Mouse (Mus musculus): ENCODE measurements around the gene Myom3. TPM values are rescaled to one million over a fixed set of nuclear protein-coding genes. Genes with fewer than 3 reads are reported as not detected.

Gene Myom3
- polyA plus RNA-seq, 1 experiment from 2014 or later, result 0.66 TPM

GRCm38 (mm10) chr4:135780255-135780654, 20.7 kb downstream of the Myom3 start:
- no peaks in the 10 kb centered on the region for H3K4me1 ChIP-seq (replicated peaks; ENCODE audit: control insufficient read depth, insufficient read depth, low read length)
- ATAC-seq, result peak; percentile 28; the same call in 1 of the 2 replicates
- no peak for TF ChIP-seq CTCF (IDR thresholded peaks at IDR 0.05; ENCODE audit: low read depth)
- H3K9me3 ChIP-seq (ENCODE audit: control insufficient read depth), result no peaks in the 10 kb centered on the region
- H3K4me2 ChIP-seq (replicated peaks; ENCODE audit: low read depth), result no peak overlapping the region
- H3K9ac ChIP-seq (ENCODE audit: low read depth, low read length), result no peak overlapping the region
- peaks cover 6% of the 10 kb centered on the region; the same call in 1 of the 2 replicates for H3K36me3 ChIP-seq (ENCODE audit: control insufficient read depth, insufficient read depth)
- H3K4me3 ChIP-seq (ENCODE audit: low read depth, low read length), result no peak overlapping the region
- H3K27ac ChIP-seq (ENCODE audit: low read depth, low read length), result no peak overlapping the region
- no peaks in the 10 kb centered on the region for H3K27me3 ChIP-seq (replicated peaks; ENCODE audit: control insufficient read depth, insufficient read depth, low read length)
- 61% methylated on average over 3 of the region's 3 CpGs for WGBS

- H3K36me3 ChIP-seq (ENCODE audit: control insufficient read depth, insufficient read depth), result no peaks in the 10 kb centered on the region; the same call in 1 of the 2 replicates
- no peak overlapping the region for H3K4me3 ChIP-seq (ENCODE audit: low read depth, low read length)
- TF ChIP-seq CTCF (IDR thresholded peaks at IDR 0.05; ENCODE audit: low read depth), result no peak
- 90% methylated on average over 5 of the region's 5 CpGs for WGBS
- no peak for ATAC-seq
- H3K27me3 ChIP-seq (replicated peaks; ENCODE audit: control insufficient read depth, insufficient read depth, low read length), result no peaks in the 10 kb centered on the region
- H3K9ac ChIP-seq (ENCODE audit: low read depth, low read length), result no peak overlapping the region
- H3K27ac ChIP-seq (ENCODE audit: low read depth, low read length), result no peak overlapping the region
- no peaks in the 10 kb centered on the region for H3K9me3 ChIP-seq (ENCODE audit: control insufficient read depth)
- no peaks in the 10 kb centered on the region for H3K4me1 ChIP-seq (replicated peaks; ENCODE audit: control insufficient read depth, insufficient read depth, low read length)
- no peak overlapping the region for H3K4me2 ChIP-seq (replicated peaks; ENCODE audit: low read depth)
Measured at GRCm38 (mm10) chr4:135781304-135781703, 21.8 kb downstream of the Myom3 start.

GRCm38 (mm10) chr4:135786581-135786980, 27.1 kb downstream of the Myom3 start:
- Histone ChIP-seq H3K27ac (ENCODE audit: low read depth, low read length) (no peak overlapping the region), H3K4me1 (replicated peaks; ENCODE audit: control insufficient read depth, insufficient read depth, low read length) (no peaks in the 10 kb centered on the region), H3K9me3 (ENCODE audit: control insufficient read depth) (no peaks in the 10 kb centered on the region), H3K27me3 (replicated peaks; ENCODE audit: control insufficient read depth, insufficient read depth, low read length) (no peaks in the 10 kb centered on the region), H3K36me3 (ENCODE audit: control insufficient read depth, insufficient read depth) (no peaks in the 10 kb centered on the region; the same call in 1 of the 2 replicates), H3K4me3 (ENCODE audit: low read depth, low read length) (no peak overlapping the region), H3K4me2 (replicated peaks; ENCODE audit: low read depth) (no peak overlapping the region), H3K9ac (ENCODE audit: low read depth, low read length) (no peak overlapping the region)
- TF ChIP-seq CTCF (IDR thresholded peaks at IDR 0.05; ENCODE audit: low read depth), result no peak
- ATAC-seq, result no peak
- 77% methylated on average over 5 of the region's 5 CpGs for WGBS

- 80% methylated on average over 6 of the region's 6 CpGs for WGBS
- H3K4me3 ChIP-seq (ENCODE audit: low read depth, low read length), result no peak overlapping the region
- H3K9me3 ChIP-seq (ENCODE audit: control insufficient read depth), result no peaks in the 10 kb centered on the region
- H3K4me1 ChIP-seq (replicated peaks; ENCODE audit: control insufficient read depth, insufficient read depth, low read length), result no peaks in the 10 kb centered on the region
- TF ChIP-seq CTCF (IDR thresholded peaks at IDR 0.05; ENCODE audit: low read depth), result no peak
- no peak overlapping the region for H3K4me2 ChIP-seq (replicated peaks; ENCODE audit: low read depth)
- H3K27me3 ChIP-seq (replicated peaks; ENCODE audit: control insufficient read depth, insufficient read depth, low read length), result no peaks in the 10 kb centered on the region
- no peaks in the 10 kb centered on the region; the same call in 1 of the 2 replicates for H3K36me3 ChIP-seq (ENCODE audit: control insufficient read depth, insufficient read depth)
- H3K9ac ChIP-seq (ENCODE audit: low read depth, low read length), result no peak overlapping the region
- ATAC-seq, result no peak
- no peak overlapping the region for H3K27ac ChIP-seq (ENCODE audit: low read depth, low read length)
Measured at GRCm38 (mm10) chr4:135787271-135787670, 27.8 kb downstream of the Myom3 start.

DNA sequence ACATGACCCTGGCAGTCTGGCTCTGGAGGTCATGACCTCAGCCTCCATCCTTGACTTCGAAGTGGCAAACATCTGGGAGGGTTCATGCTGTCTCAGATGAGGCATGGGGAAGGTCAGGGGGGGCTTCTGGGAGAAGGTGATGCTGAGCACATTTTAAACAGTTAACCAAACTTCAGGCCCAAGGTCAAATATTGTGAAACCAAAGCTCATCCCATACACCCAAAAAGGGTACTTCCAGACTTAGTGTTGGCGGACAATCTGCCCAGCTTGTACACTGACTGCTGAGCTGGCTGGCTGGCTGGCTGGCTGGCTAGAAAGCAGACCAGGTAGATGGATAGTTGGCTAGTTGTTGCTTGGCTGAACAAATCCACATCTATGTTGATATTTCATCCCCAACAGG, 29.6 kb downstream of the Myom3 start:
- Histone ChIP-seq H3K4me3 (ENCODE audit: low read depth, low read length) (no peak overlapping the region), H3K27ac (ENCODE audit: low read depth, low read length) (no peak overlapping the region), H3K27me3 (replicated peaks; ENCODE audit: control insufficient read depth, insufficient read depth, low read length) (no peaks in the 10 kb centered on the region), H3K9me3 (ENCODE audit: control insufficient read depth) (no peaks in the 10 kb centered on the region), H3K4me2 (replicated peaks; ENCODE audit: low read depth) (no peak overlapping the region), H3K4me1 (replicated peaks; ENCODE audit: control insufficient read depth, insufficient read depth, low read length) (no peaks in the 10 kb centered on the region), H3K36me3 (ENCODE audit: control insufficient read depth, insufficient read depth) (no peaks in the 10 kb centered on the region; the same call in 1 of the 2 replicates), H3K9ac (ENCODE audit: low read depth, low read length) (no peak overlapping the region)
- TF ChIP-seq CTCF (IDR thresholded peaks at IDR 0.05; ENCODE audit: low read depth), result no peak
- no peak for ATAC-seq
- WGBS, result 73% methylated on average over 2 of the region's 2 CpGs

DNA sequence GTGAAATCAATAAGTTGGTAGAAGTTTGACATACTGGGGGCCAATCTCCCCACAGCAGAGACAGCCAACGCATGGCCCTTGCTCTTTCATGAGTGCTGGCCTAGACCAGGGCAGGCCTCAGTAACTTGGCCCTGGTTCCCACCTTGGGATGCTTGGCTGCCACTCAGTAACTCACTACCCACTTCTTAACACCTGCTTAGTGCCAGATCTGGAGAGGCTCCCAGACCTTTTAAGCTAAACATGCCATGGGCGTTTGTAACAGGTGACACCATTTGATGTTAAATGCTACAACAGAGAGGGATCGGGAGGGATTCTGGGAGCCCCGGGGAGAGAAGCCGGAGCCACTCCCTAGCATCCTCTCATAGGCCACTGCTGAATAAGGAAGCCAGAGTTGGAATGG, 33.3 kb downstream of the Myom3 start:
- 91% methylated on average over 5 of the region's 5 CpGs for WGBS
- no peaks in the 10 kb centered on the region for H3K9me3 ChIP-seq (ENCODE audit: control insufficient read depth)
- no peak overlapping the region for H3K9ac ChIP-seq (ENCODE audit: low read depth, low read length)
- no peak for TF ChIP-seq CTCF (IDR thresholded peaks at IDR 0.05; ENCODE audit: low read depth)
- H3K4me3 ChIP-seq (ENCODE audit: low read depth, low read length), result no peak overlapping the region
- H3K4me2 ChIP-seq (replicated peaks; ENCODE audit: low read depth), result no peak overlapping the region
- H3K4me1 ChIP-seq (replicated peaks; ENCODE audit: control insufficient read depth, insufficient read depth, low read length), result no peaks in the 10 kb centered on the region
- H3K27me3 ChIP-seq (replicated peaks; ENCODE audit: control insufficient read depth, insufficient read depth, low read length), result no peaks in the 10 kb centered on the region
- H3K36me3 ChIP-seq (ENCODE audit: control insufficient read depth, insufficient read depth), result no peaks in the 10 kb centered on the region; the same call in 1 of the 2 replicates
- no peak overlapping the region for H3K27ac ChIP-seq (ENCODE audit: low read depth, low read length)
- ATAC-seq, result no peak

DNA sequence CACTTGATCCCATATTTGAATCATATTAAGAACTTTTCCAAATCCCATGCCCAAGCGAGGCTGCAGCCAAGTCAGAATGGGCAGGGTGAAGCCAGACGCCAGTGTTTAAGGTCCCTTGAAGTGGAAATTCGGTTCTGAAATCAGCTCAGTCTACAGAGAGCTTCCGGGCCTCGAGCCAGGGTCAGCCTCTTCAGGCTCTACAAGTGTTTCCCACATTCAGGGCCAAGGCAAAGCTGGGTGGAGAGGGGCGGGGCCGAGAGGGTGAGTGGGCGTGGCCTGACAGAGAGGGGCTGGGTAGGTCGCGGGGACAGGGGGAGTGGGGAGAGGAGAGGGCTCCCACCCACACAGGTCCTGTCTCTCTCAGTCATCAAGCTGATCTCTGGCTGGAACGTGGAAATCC, 38.4 kb downstream of the Myom3 start:
- 25% methylated on average over 11 of the region's 11 CpGs for WGBS
- Histone ChIP-seq H3K27me3 (replicated peaks; ENCODE audit: control insufficient read depth, insufficient read depth, low read length) (no peaks in the 10 kb centered on the region), H3K9me3 (ENCODE audit: control insufficient read depth) (no peaks in the 10 kb centered on the region), H3K4me1 (replicated peaks; ENCODE audit: control insufficient read depth, insufficient read depth, low read length) (no peaks in the 10 kb centered on the region), H3K36me3 (ENCODE audit: control insufficient read depth, insufficient read depth) (no peaks in the 10 kb centered on the region), H3K4me2 (replicated peaks; ENCODE audit: low read depth) (no peak overlapping the region), H3K27ac (ENCODE audit: low read depth, low read length) (no peak overlapping the region), H3K9ac (ENCODE audit: low read depth, low read length) (no peak overlapping the region), H3K4me3 (ENCODE audit: low read depth, low read length) (no peak overlapping the region)
- no peak for ATAC-seq
- TF ChIP-seq CTCF (IDR thresholded peaks at IDR 0.05; ENCODE audit: low read depth), result no peak

All from intestine, postnatal 0 days (tissue).